In genomic region chr7:139397521-139397920, GRCm38 (mm10) we compare ENCODE assay signal across 8 mouse cellular contexts. TPM values are rescaled to one million over a fixed set of nuclear protein-coding genes. Genes with fewer than 3 reads are reported as not detected.
A peak's percentile ranks its signal among the peaks of the same experiment; 100 is the strongest.
DNase-seq lines count a peak whose midpoint lies in the region; ATAC-seq and TF ChIP-seq lines count a peak whose summit lies in the region.

No protein-coding gene starts in this region.

- peak; percentile 12; the same call in 1 of the 2 replicates for ATAC-seq in intestine, embryonic 16.5 days

- DNase-seq in adrenal gland, adult (ENCODE audit: inconsistent age in 2 of 2, low spot score in 1 of 2), result peak; percentile 68 to 84
- DNase-seq in adrenal gland, postnatal 4 days (ENCODE audit: low spot score in 2 of 2), result no peak
- DNase-seq in ovary, adult 18-20 months (ENCODE audit: low spot score), result peak; percentile 31
- no peak for DNase-seq in ovary, postnatal 10 days (ENCODE audit: low spot score)
- peak; percentile 60 for DNase-seq in gastrocnemius, postnatal 14 days
- no peak for DNase-seq in c-Kit-positive CD71-positive TER-119-positive erythroid progenitor cells, embryonic 14.5 days (ENCODE audit: low spot score)

- H3K4me1 ChIP-seq in intestine, embryonic 16.5 days (ENCODE audit: control insufficient read depth, insufficient read depth, low read length), result peaks cover 61% of the 10 kb centered on the region

- TF ChIP-seq POLR2A in myocyte (IDR thresholded peaks at IDR 0.05; ENCODE audit: insufficient read length, low read depth), result no peak

- no peaks in the 10 kb centered on the region for H3K27me3 ChIP-seq in intestine, embryonic 16.5 days (replicated peaks; ENCODE audit: control insufficient read depth, insufficient read depth, low read length)
- H3K27me3 ChIP-seq in myocyte (ENCODE audit: control insufficient read depth, insufficient read depth, insufficient read length), result no peaks in the 10 kb centered on the region

- peaks cover 66% of the 10 kb centered on the region for H3K79me2 ChIP-seq in myocyte (ENCODE audit: control insufficient read depth, insufficient read depth)

- intact Hi-C loops in gastrocnemius, postnatal 14 days (cut with DNase I; ENCODE audit: low total_unique reads), result no loop called here

- no peak overlapping the region; the same call in 1 of the 2 replicates for H3K27ac ChIP-seq in intestine, embryonic 16.5 days (ENCODE audit: low read length)

- H3K4me3 ChIP-seq in intestine, embryonic 16.5 days (ENCODE audit: low read length), result no peak overlapping the region
- H3K4me3 ChIP-seq in myocyte, result no peak overlapping the region

- 41% methylated on average over 8 of the region's 8 CpGs for WGBS in intestine, embryonic 16.5 days

- H3K9ac ChIP-seq in intestine, embryonic 16.5 days (ENCODE audit: low read depth, low read length), result no peak overlapping the region

- H3K36me3 ChIP-seq in intestine, embryonic 16.5 days (ENCODE audit: control insufficient read depth, insufficient read depth, low read length), result no peaks in the 10 kb centered on the region
- H3K36me3 ChIP-seq in myocyte (ENCODE audit: control insufficient read depth, insufficient read depth), result no peaks in the 10 kb centered on the region

- H3ac ChIP-seq in myocyte (ENCODE audit: control insufficient read depth, insufficient read length), result no peak overlapping the region

- no peaks in the 10 kb centered on the region for H3K9me3 ChIP-seq in intestine, embryonic 16.5 days (ENCODE audit: control insufficient read depth, low read length)

- H3K4me2 ChIP-seq in intestine, embryonic 16.5 days (ENCODE audit: low read depth, low read length), result no peak overlapping the region
- H3K4me2 ChIP-seq in myocyte (ENCODE audit: low read depth), result no peak overlapping the region

TF ChIP-seq in myocyte, 11 proteins besides CTCF, POLR2A, EP300 and RAD21:
- TF ChIP-seq MAX (IDR thresholded peaks at IDR 0.05; ENCODE audit: low read depth) (no peak), CEBPB (IDR thresholded peaks at IDR 0.05; ENCODE audit: insufficient read depth, poor library complexity, severe bottlenecking) (no peak), USF1 (IDR thresholded peaks at IDR 0.05; ENCODE audit: low read depth) (no peak), POLR2AphosphoS2 (IDR thresholded peaks at IDR 0.05; ENCODE audit: insufficient read length, low read depth) (no peak), E2F4 (IDR thresholded peaks at IDR 0.05; ENCODE audit: insufficient read depth) (no peak), SRF (IDR thresholded peaks at IDR 0.05; ENCODE audit: control insufficient read depth, insufficient read length, low read depth) (no peak), MYOG (IDR thresholded peaks at IDR 0.05; ENCODE audit: control insufficient read depth in 1 of 3, insufficient read depth in 1 of 3, insufficient read length in 2 of 3, low read depth in 2 of 3) (peak in 2 of 3 experiments; percentile 38 to 46), REST (IDR thresholded peaks at IDR 0.05; ENCODE audit: insufficient read depth, insufficient read length) (no peak), TCF12 (IDR thresholded peaks at IDR 0.05; ENCODE audit: insufficient read depth, poor library complexity, severe bottlenecking) (no peak), MYOD1 (IDR thresholded peaks at IDR 0.05; ENCODE audit: control insufficient read depth in 1 of 3, insufficient read length in 2 of 3, low read depth in 2 of 3) (peak in 2 of 3 experiments; percentile 15 to 57), TCF3 (IDR thresholded peaks at IDR 0.05; ENCODE audit: insufficient read length, low read depth) (no peak)

RNA-seq across cellular contexts. Expression of gene Inpp5a, which starts 8.6 kb away (rescaled TPM):
- 100 to 1,000 TPM; 103 to 105 TPM for total RNA-seq in adrenal gland, postnatal 4 days (2021)
- total RNA-seq in gastrocnemius, postnatal 14 days (2021), result 10 to 100 TPM; 36.5 to 39.8 TPM
- 8.9 and 27.7 TPM in 2 replicates for polyA plus RNA-seq in intestine, embryonic 16.5 days (2015; fragmentation: Nextera tagmentation; extraction: Ambion mirVana)
- 37.8 TPM for polyA plus RNA-seq in myocyte (2012; fragmentation: generic; extraction: Trizol)

Comparison
In these comparisons a context has a peak if more than half of its experiments do, and no peak if none do; other contexts are left out.
1. DNase-seq: peak in adrenal gland, adult (2 of 2), ovary, adult 18-20 months (single experiment) and gastrocnemius, postnatal 14 days (single experiment); none in adrenal gland, postnatal 4 days (0 of 2), ovary, postnatal 10 days (single experiment) and c-Kit-positive CD71-positive TER-119-positive erythroid progenitor cells, embryonic 14.5 days (single experiment).